Mouse (Mus musculus) sigmoid colon, adult 10 weeks (tissue): ENCODE measurements around the gene Dop1a. TPM values are rescaled to one million over a fixed set of nuclear protein-coding genes. Genes with fewer than 3 reads are reported as not detected.

Experiments
- polyA plus RNA-seq: library from polyadenylated mRNA; stranded (reverse); fragments of 350-450 nt; fragmentation: Illumina TruSeq; extraction: RNeasy Lipid Tissue Mini Kit (QIAGEN cat#74804); gene quantifications from one replicate; pipeline ENCODE4 v1.2.3, GENCODE M21; 2014; ENCODE audit warnings: low read depth, low replicate concordance

The Dop1a gene
- polyA plus RNA-seq: 41.5 TPM

GRCm38 (mm10) chr9:86466990-86467870 is at the start of gene Dop1a:
TSS of gene Dop1a (plus strand) at chr9:86467154.

GRCm38 (mm10) chr9:86464151-86465105 is 2.5 kb upstream of the Dop1a start, which contains the start of gene Ube2cbp:
TSS of gene Ube2cbp (minus strand) at chr9:86464950.

GRCm38 (mm10) chr9:86571540-86572135 is 104.7 kb downstream of the Dop1a start, which contains the start of the genes Pgm3 and Rwdd2a:
TSS of gene Pgm3 (minus strand) at chr9:86571842.
TSS of gene Rwdd2a (plus strand) at chr9:86571991.

Other genes starting within 250 kb of the Dop1a start
- 2.1 TPM for gene Ube2cbp, start 2.2 kb upstream of the Dop1a start, polyA plus RNA-seq
- gene Pgm3, start 104.7 kb downstream of the Dop1a start, polyA plus RNA-seq: 47.9 TPM
- 2.3 TPM for gene Rwdd2a, start 104.8 kb downstream of the Dop1a start, polyA plus RNA-seq
- gene Me1, start 228.8 kb downstream of the Dop1a start, polyA plus RNA-seq: 31.8 TPM